Mouse (Mus musculus) liver, embryonic 14.5 days (tissue): ENCODE measurements at regions not wholly inside any gene's neighbourhood (a gene's known extent, or its start where the extent isn't known, plus 50 kb on each side); places are given as distances from the start of the nearest gene placed in this dataset. TPM values are rescaled to one million over a fixed set of nuclear protein-coding genes. Genes with fewer than 3 reads are reported as not detected.

Experiments
- ATAC-seq: fragments of 200-750 bp; cut with Nextera tagmentation; 2 replicates; pipeline ENCODE4 v1.8.0; 2017; ENCODE audit warnings: moderate number of reproducible peaks, mild to moderate bottlenecking, moderate library complexity; ENCODE audit not compliant: insufficient read depth
- DNase-seq, 3 experiments: peaks; one replicate each; pipeline ENCODE4 v3.0.0-alpha.2; 2012 to 2013; ENCODE audit warnings: low read depth in 3 of 3, low spot score in 3 of 3
- H3K27ac ChIP-seq: fragments of 300-500 bp; sonication (generic); 2 replicates; pipeline ENCODE4 v1.5.1; 2014; ENCODE audit warnings: moderate library complexity, mild to moderate bottlenecking, control low read depth, inconsistent platforms
- H3K27me3 ChIP-seq: fragments of 300-500 bp; sonication (generic); 2 replicates; pipeline ENCODE4 v1.6.1; 2014; ENCODE audit warnings: mild to moderate bottlenecking, low read length, moderate library complexity; ENCODE audit not compliant: control insufficient read depth, insufficient read depth
- H3K36me3 ChIP-seq: fragments of 300-500 bp; sonication (generic); replicated peaks from 2 replicates; pipeline ENCODE4 v1.6.1; 2014; ENCODE audit warnings: low read depth; ENCODE audit not compliant: control insufficient read depth, insufficient read depth
- H3K4me1 ChIP-seq, 2 experiments: fragments of 200-500 bp in 1 of 2; fragments of 300-500 bp in 1 of 2; sonication (generic) in 1 of 2; replicated peaks; 2 replicates each; pipeline ENCODE4 v1.6.1; 2012 to 2014; ENCODE audit warnings: antibody characterized with exemption in 1 of 2, inconsistent platforms in 1 of 2, low read length in 1 of 2; ENCODE audit not compliant: control insufficient read depth in 2 of 2, insufficient read depth in 2 of 2
- H3K4me2 ChIP-seq: fragments of 300-500 bp; sonication (generic); 2 replicates; pipeline ENCODE4 v1.6.1; 2014; ENCODE audit warnings: low read depth, mild to moderate bottlenecking, control low read depth, moderate library complexity
- H3K4me3 ChIP-seq, 2 experiments: fragments of 200-500 bp in 1 of 2; fragments of 300-500 bp in 1 of 2; sonication (generic) in 1 of 2; 2 replicates each; pipeline ENCODE4 v1.5.1; 2012 to 2014; ENCODE audit warnings: low read depth in 2 of 2, low read length in 2 of 2, mild to moderate bottlenecking in 2 of 2, control low read depth in 1 of 2, inconsistent platforms in 1 of 2, moderate library complexity in 1 of 2; ENCODE audit not compliant: insufficient read depth in 1 of 2
- H3K9ac ChIP-seq: fragments of 300-500 bp; sonication (generic); replicated peaks from 2 replicates; pipeline ENCODE4 v1.6.1; 2014; ENCODE audit warnings: mild to moderate bottlenecking, control low read depth, moderate library complexity
- H3K9me3 ChIP-seq: fragments of 300-500 bp; sonication (generic); 2 replicates; pipeline ENCODE4 v1.6.1; 2016; ENCODE audit warnings: low read length, mixed read lengths; ENCODE audit not compliant: control insufficient read depth
- CTCF ChIP-seq: IDR thresholded peaks from 2 replicates; pipeline ENCODE4 v1.5.1; 2016; ENCODE audit warnings: antibody characterized with exemption, low read depth, control low read depth
- EP300 ChIP-seq: IDR thresholded peaks from 2 replicates; pipeline ENCODE4 v1.6.1; 2016; ENCODE audit warnings: antibody characterized with exemption, low read depth
- WGBS: fragments of 180-500 bp; shearing (Covaris S2); extraction: QIAGEN DNeasy Blood & Tissue Kit; methylation state at CpG from one replicate; pipeline ENCODE4 v1.1.7; 2014; ENCODE audit not compliant: insufficient replicate concordance; 5-methylcytosine and 5-hydroxymethylcytosine counted together
- microRNA-seq: library from miRNA; unstranded; fragments of <30 nt; microRNA quantifications from one replicate; pipeline ENCODE4, GENCODE M21; 2016

- Histone ChIP-seq H3K36me3 (no peaks in the 10 kb centered on the region), H3K9me3 (no peaks in the 10 kb centered on the region), H3K4me3 (no peak overlapping the region), H3K9ac (peak overlapping the region; percentile 24; the same call in 1 of the 2 replicates), H3K4me2 (peak overlapping the region; percentile 49), H3K4me1 (peaks cover 31 to 46% of the 10 kb centered on the region in 2 experiments), H3K27ac (peak overlapping the region; percentile 56), H3K27me3 (no peaks in the 10 kb centered on the region)
- peak in 1 of 3 experiments; percentile 26 for DNase-seq
- TF ChIP-seq EP300 (peak; percentile 62), CTCF (no peak)
- 32% methylated on average over 6 of the region's 6 CpGs for WGBS
- ATAC-seq, result peak; percentile 61
Measured at GRCm38 (mm10) chr15:62042924-62043504, 1120.2 kb upstream of the A1bg start.

Small RNA genes in the stretch of these regions (microRNA-seq; reads per million reads assigned to microRNA genes)
- gene Gm24810, result not detected
